Mouse (Mus musculus): ENCODE results near the gene Scgb1a1.

DNA sequence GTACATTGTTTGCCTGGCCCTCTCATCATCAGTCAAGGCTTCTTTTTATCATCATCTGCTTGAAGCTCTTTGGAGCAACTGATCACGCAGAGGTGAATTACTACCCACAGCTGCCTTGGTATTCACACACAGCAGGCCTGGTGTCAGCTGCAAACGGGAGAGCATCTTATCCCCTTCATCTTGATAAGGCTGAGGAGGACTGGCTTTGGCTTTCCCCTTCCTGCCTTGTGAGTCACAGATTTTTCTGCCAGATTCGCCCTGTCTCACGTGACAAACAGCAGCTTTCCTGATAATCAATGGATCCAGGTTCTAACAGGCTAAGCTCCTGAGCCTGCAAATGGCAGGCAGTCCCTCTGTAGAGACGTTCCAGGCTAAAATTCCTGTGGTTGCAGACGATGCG is 7.8 kb downstream of the Scgb1a1 start:
- TF ChIP-seq POLR2A (IDR thresholded peaks at IDR 0.05; ENCODE audit: control insufficient read depth, extremely low read depth, insufficient read depth, low read length, poor library complexity), result no peak
- no peak for TF ChIP-seq CTCF (IDR thresholded peaks at IDR 0.05; ENCODE audit: borderline replicate concordance, control insufficient read depth, extremely low read depth, insufficient read depth, low read length, poor library complexity)
